Mouse (Mus musculus): ENCODE data around the gene Igfn1. TPM values are rescaled to one million over a fixed set of nuclear protein-coding genes. Genes with fewer than 3 reads are reported as not detected.
A peak's percentile ranks its signal among the peaks of the same experiment; 100 is the strongest.

Igfn1 gene
- not detected in 2 replicates for polyA plus RNA-seq (2015; fragmentation: Nextera tagmentation; extraction: Ambion mirVana)

- Histone ChIP-seq H3K4me2 (ENCODE audit: low read depth, low read length) (peak within 1 kb of the TSS; percentile 80), H3K4me1 (replicated peaks; ENCODE audit: control insufficient read depth, insufficient read depth, low read length) (peaks cover 7% of the 10 kb centered on the region), H3K27me3 (ENCODE audit: control insufficient read depth, insufficient read depth, low read depth, low read length) (peaks cover 5% of the 10 kb centered on the region; the same call in 1 of the 2 replicates), H3K9me3 (ENCODE audit: control insufficient read depth, low read length) (no peaks in the 10 kb centered on the region), H3K36me3 (ENCODE audit: control insufficient read depth, insufficient read depth, low read length) (no peaks in the 10 kb centered on the region), H3K27ac (ENCODE audit: low read length) (no peak within 1 kb of the TSS), H3K9ac (ENCODE audit: low read length) (peak within 1 kb of the TSS; percentile 62; the same call in 1 of the 2 replicates), H3K4me3 (ENCODE audit: low read length) (peak within 1 kb of the TSS; percentile 59; the same call in 1 of the 2 replicates)
- no peak for ATAC-seq (ENCODE audit: low read depth)
- WGBS, result 70% methylated on average over 3 of the region's 3 CpGs
These were observed at the start of gene Igfn1 for GRCm38 (mm10) chr1:136006292-136006748. Igfn1 (minus strand) TSS chr1:136006342.

- ATAC-seq (ENCODE audit: low read depth), result no peak
- Histone ChIP-seq H3K4me2 (ENCODE audit: low read depth, low read length) (no peak overlapping the region), H3K4me3 (ENCODE audit: low read length) (no peak overlapping the region), H3K4me1 (replicated peaks; ENCODE audit: control insufficient read depth, insufficient read depth, low read length) (peaks cover 9% of the 10 kb centered on the region; the same call in 1 of the 2 replicates), H3K27ac (ENCODE audit: low read length) (no peak overlapping the region), H3K9me3 (ENCODE audit: control insufficient read depth, low read length) (no peaks in the 10 kb centered on the region), H3K9ac (ENCODE audit: low read length) (no peak overlapping the region), H3K36me3 (ENCODE audit: control insufficient read depth, insufficient read depth, low read length) (no peaks in the 10 kb centered on the region), H3K27me3 (ENCODE audit: control insufficient read depth, insufficient read depth, low read depth, low read length) (peaks cover 14% of the 10 kb centered on the region)
- WGBS, result 57% methylated on average over 3 of the region's 3 CpGs
These were observed 49.6 kb upstream of the Igfn1 start for GRCm38 (mm10) chr1:136055771-136056170.

GRCm38 (mm10) chr1:136052547-136052946 is 46.4 kb upstream of the Igfn1 start, which contains the start of gene Cacna1s:
Cacna1s (plus strand) TSS chr1:136052750.
- Histone ChIP-seq H3K27me3 (ENCODE audit: control insufficient read depth, insufficient read depth, low read depth, low read length) (peaks cover 37% of the 10 kb centered on the region), H3K4me1 (replicated peaks; ENCODE audit: control insufficient read depth, insufficient read depth, low read length) (peaks cover 10% of the 10 kb centered on the region; the same call in 1 of the 2 replicates), H3K9me3 (ENCODE audit: control insufficient read depth, low read length) (no peaks in the 10 kb centered on the region), H3K4me3 (ENCODE audit: low read length) (no peak within 1 kb of the TSS), H3K27ac (ENCODE audit: low read length) (no peak within 1 kb of the TSS), H3K4me2 (ENCODE audit: low read depth, low read length) (no peak within 1 kb of the TSS), H3K9ac (ENCODE audit: low read length) (no peak within 1 kb of the TSS), H3K36me3 (ENCODE audit: control insufficient read depth, insufficient read depth, low read length) (no peaks in the 10 kb centered on the region)
- ATAC-seq (ENCODE audit: low read depth), result no peak
- WGBS, result 57% methylated on average over 11 of the region's 11 CpGs

- Histone ChIP-seq H3K9me3 (ENCODE audit: control insufficient read depth, low read length) (no peaks in the 10 kb centered on the region), H3K4me1 (replicated peaks; ENCODE audit: control insufficient read depth, insufficient read depth, low read length) (peaks cover 10% of the 10 kb centered on the region; the same call in 1 of the 2 replicates), H3K9ac (ENCODE audit: low read length) (no peak overlapping the region), H3K27me3 (ENCODE audit: control insufficient read depth, insufficient read depth, low read depth, low read length) (peaks cover 39% of the 10 kb centered on the region), H3K4me2 (ENCODE audit: low read depth, low read length) (peak overlapping the region; percentile 46; the same call in 1 of the 2 replicates), H3K4me3 (ENCODE audit: low read length) (no peak overlapping the region; the same call in 1 of the 2 replicates), H3K36me3 (ENCODE audit: control insufficient read depth, insufficient read depth, low read length) (no peaks in the 10 kb centered on the region), H3K27ac (ENCODE audit: low read length) (no peak overlapping the region)
- WGBS, result 0% methylated on average over 6 of the region's 6 CpGs
- peak; percentile 86 for ATAC-seq (ENCODE audit: low read depth)
These were observed 45.3 kb upstream of the Igfn1 start for GRCm38 (mm10) chr1:136051465-136051864.

- peak overlapping the region; percentile 46 for H3K4me2 ChIP-seq (ENCODE audit: low read depth, low read length)
- no peaks in the 10 kb centered on the region for H3K9me3 ChIP-seq (ENCODE audit: control insufficient read depth, low read length)
- WGBS, result under 1% methylated on average over 35 of the region's 36 CpGs
- peak overlapping the region; percentile 26 for H3K4me3 ChIP-seq (ENCODE audit: low read length)
- H3K4me1 ChIP-seq (replicated peaks; ENCODE audit: control insufficient read depth, insufficient read depth, low read length), result peaks cover 10% of the 10 kb centered on the region; the same call in 1 of the 2 replicates
- H3K9ac ChIP-seq (ENCODE audit: low read length), result 0 out of 2 replicates have a peak overlapping the region, but pooled peaks have one; percentile 23
- peaks cover 39% of the 10 kb centered on the region for H3K27me3 ChIP-seq (ENCODE audit: control insufficient read depth, insufficient read depth, low read depth, low read length)
- H3K36me3 ChIP-seq (ENCODE audit: control insufficient read depth, insufficient read depth, low read length), result no peaks in the 10 kb centered on the region
- peak; percentile 58 for ATAC-seq (ENCODE audit: low read depth)
- H3K27ac ChIP-seq (ENCODE audit: low read length), result no peak overlapping the region
These were observed 44.8 kb upstream of the Igfn1 start for GRCm38 (mm10) chr1:136051013-136051315.

- Histone ChIP-seq H3K4me3 (ENCODE audit: low read length) (peak within 1 kb of the TSS; percentile 26), H3K36me3 (ENCODE audit: control insufficient read depth, insufficient read depth, low read length) (no peaks in the 10 kb centered on the region), H3K4me1 (replicated peaks; ENCODE audit: control insufficient read depth, insufficient read depth, low read length) (peaks cover 10% of the 10 kb centered on the region; the same call in 1 of the 2 replicates), H3K27me3 (ENCODE audit: control insufficient read depth, insufficient read depth, low read depth, low read length) (peaks cover 39% of the 10 kb centered on the region), H3K9me3 (ENCODE audit: control insufficient read depth, low read length) (no peaks in the 10 kb centered on the region), H3K9ac (ENCODE audit: low read length) (0 out of 2 replicates have a peak within 1 kb of the TSS, but pooled peaks have one; percentile 23), H3K4me2 (ENCODE audit: low read depth, low read length) (peak within 1 kb of the TSS; percentile 46), H3K27ac (ENCODE audit: low read length) (no peak within 1 kb of the TSS)
- ATAC-seq (ENCODE audit: low read depth), result no peak
- 19% methylated on average over 29 of the region's 29 CpGs for WGBS
These were observed 44.3 kb upstream of the Igfn1 start, which contains the start of gene Ascl5 for GRCm38 (mm10) chr1:136050312-136051012. Ascl5 (plus strand) TSS chr1:136050804.

- WGBS, result 64% methylated on average over 9 of the region's 9 CpGs
- ATAC-seq (ENCODE audit: low read depth), result no peak
- peaks cover 39% of the 10 kb centered on the region for H3K27me3 ChIP-seq (ENCODE audit: control insufficient read depth, insufficient read depth, low read depth, low read length)
- H3K27ac ChIP-seq (ENCODE audit: low read length), result no peak overlapping the region
- no peak overlapping the region for H3K4me3 ChIP-seq (ENCODE audit: low read length)
- no peaks in the 10 kb centered on the region for H3K9me3 ChIP-seq (ENCODE audit: control insufficient read depth, low read length)
- no peak overlapping the region for H3K9ac ChIP-seq (ENCODE audit: low read length)
- no peaks in the 10 kb centered on the region for H3K36me3 ChIP-seq (ENCODE audit: control insufficient read depth, insufficient read depth, low read length)
- H3K4me1 ChIP-seq (replicated peaks; ENCODE audit: control insufficient read depth, insufficient read depth, low read length), result peaks cover 7% of the 10 kb centered on the region; the same call in 1 of the 2 replicates
- no peak overlapping the region for H3K4me2 ChIP-seq (ENCODE audit: low read depth, low read length)
These were observed 41.8 kb upstream of the Igfn1 start for GRCm38 (mm10) chr1:136047894-136048293.

- 6% methylated on average over 2 of the region's 2 CpGs for WGBS
These were observed 41.3 kb upstream of the Igfn1 start for GRCm38 (mm10) chr1:136047432-136047831.

GRCm38 (mm10) chr1:136045774-136046173 is 39.6 kb upstream of the Igfn1 start:
- ATAC-seq (ENCODE audit: low read depth), result peak; percentile 24; the same call in 1 of the 2 replicates
- peaks cover 8% of the 10 kb centered on the region for H3K4me1 ChIP-seq (replicated peaks; ENCODE audit: control insufficient read depth, insufficient read depth, low read length)
- no peak overlapping the region for H3K4me3 ChIP-seq (ENCODE audit: low read length)
- WGBS, result 16% methylated on average over 4 of the region's 4 CpGs
- H3K36me3 ChIP-seq (ENCODE audit: control insufficient read depth, insufficient read depth, low read length), result no peaks in the 10 kb centered on the region
- H3K9me3 ChIP-seq (ENCODE audit: control insufficient read depth, low read length), result no peaks in the 10 kb centered on the region
- H3K27me3 ChIP-seq (ENCODE audit: control insufficient read depth, insufficient read depth, low read depth, low read length), result peaks cover 24% of the 10 kb centered on the region
- no peak overlapping the region for H3K9ac ChIP-seq (ENCODE audit: low read length)
- no peak overlapping the region for H3K27ac ChIP-seq (ENCODE audit: low read length)
- no peak overlapping the region for H3K4me2 ChIP-seq (ENCODE audit: low read depth, low read length)

More at GRCm38 (mm10) chr1:136047432-136047831, 41.3 kb upstream of the Igfn1 start:
- Histone ChIP-seq H3K4me2 (ENCODE audit: low read depth, low read length) (no peak overlapping the region), H3K36me3 (ENCODE audit: control insufficient read depth, insufficient read depth, low read length) (no peaks in the 10 kb centered on the region), H3K4me1 (replicated peaks; ENCODE audit: control insufficient read depth, insufficient read depth, low read length) (peaks cover 7% of the 10 kb centered on the region; the same call in 1 of the 2 replicates), H3K4me3 (ENCODE audit: low read length) (no peak overlapping the region), H3K27ac (ENCODE audit: low read length) (no peak overlapping the region), H3K9ac (ENCODE audit: low read length) (no peak overlapping the region), H3K27me3 (ENCODE audit: control insufficient read depth, insufficient read depth, low read depth, low read length) (peaks cover 36% of the 10 kb centered on the region), H3K9me3 (ENCODE audit: control insufficient read depth, low read length) (no peaks in the 10 kb centered on the region)
- ATAC-seq (ENCODE audit: low read depth), result no peak

Data from lung, embryonic 16.5 days (tissue).